Mouse (Mus musculus) naive thymus-derived CD4-positive, alpha-beta T cell, adult 2 months (primary cell): ENCODE results near the gene Rcan3.

ENCODE experiments used
- DNase-seq: peaks from one replicate; pipeline ENCODE4 v3.0.0-alpha.2; 2011; ENCODE audit warnings: low read depth

The Rcan3 gene

GRCm38 (mm10) chr4:135433443-135434394, at the start of gene Rcan3:
TSS of gene Rcan3 (minus strand) at chr4:135433853.
- DNase-seq: peak; percentile 90

GRCm38 (mm10) chr4:135480370-135480769, 46.7 kb upstream of the Rcan3 start:
- DNase-seq: no peak

- no peak for DNase-seq
Measured at GRCm38 (mm10) chr4:135477851-135478250, 44.2 kb upstream of the Rcan3 start.

- DNase-seq: no peak
Measured at GRCm38 (mm10) chr4:135463406-135463805, 29.8 kb upstream of the Rcan3 start.

GRCm38 (mm10) chr4:135453572-135453971, 19.9 kb upstream of the Rcan3 start:
- no peak for DNase-seq

GRCm38 (mm10) chr4:135453164-135453563, 19.5 kb upstream of the Rcan3 start:
- no peak for DNase-seq

GRCm38 (mm10) chr4:135451360-135452015, 17.8 kb upstream of the Rcan3 start:
- no peak for DNase-seq

GRCm38 (mm10) chr4:135442473-135442872, 8.8 kb upstream of the Rcan3 start:
- no peak for DNase-seq

- peak; percentile 84 for DNase-seq
Measured at GRCm38 (mm10) chr4:135439904-135440522, 6.4 kb upstream of the Rcan3 start.

- DNase-seq: peak; percentile 86
Measured at GRCm38 (mm10) chr4:135439188-135439647, 5.6 kb upstream of the Rcan3 start.

- DNase-seq: no peak
Measured at GRCm38 (mm10) chr4:135437924-135438323, 4.3 kb upstream of the Rcan3 start.

GRCm38 (mm10) chr4:135436291-135436690, 2.6 kb upstream of the Rcan3 start:
- DNase-seq: peak; percentile 90

- DNase-seq: no peak
Measured at GRCm38 (mm10) chr4:135434395-135434789, 739 bp upstream of the Rcan3 start.

- DNase-seq: no peak
Measured at GRCm38 (mm10) chr4:135433086-135433442, 589 bp downstream of the Rcan3 start.

- no peak for DNase-seq
Measured at GRCm38 (mm10) chr4:135429990-135430760, 3.5 kb downstream of the Rcan3 start.

- DNase-seq: no peak
Measured at GRCm38 (mm10) chr4:135429383-135429782, 4.3 kb downstream of the Rcan3 start.

GRCm38 (mm10) chr4:135426587-135426986, 7.1 kb downstream of the Rcan3 start:
- DNase-seq: peak; percentile 60

GRCm38 (mm10) chr4:135425625-135426024, 8.0 kb downstream of the Rcan3 start:
- no peak for DNase-seq

- no peak for DNase-seq
Measured at GRCm38 (mm10) chr4:135420961-135421360, 12.7 kb downstream of the Rcan3 start.

- no peak for DNase-seq
Measured at GRCm38 (mm10) chr4:135420416-135420815, 13.2 kb downstream of the Rcan3 start.

- no peak for DNase-seq
Measured at GRCm38 (mm10) chr4:135419996-135420395, 13.7 kb downstream of the Rcan3 start.

- DNase-seq: peak; percentile 74
Measured at GRCm38 (mm10) chr4:135416367-135416766, 17.3 kb downstream of the Rcan3 start.
